Mouse (Mus musculus) gastrocnemius, postnatal 14 days (tissue): ENCODE measurements around the gene Abhd16a. TPM values are rescaled to one million over a fixed set of nuclear protein-coding genes. Genes with fewer than 3 reads are reported as not detected.
A peak's percentile ranks its signal among the peaks of the same experiment; 100 is the strongest.
"Not testable (repeated sequence)": the region's sequence is repeated elsewhere in the genome, so short reads cannot be mapped to it uniquely, and the experiment has no call there.

Source experiments
- DNase-seq: peaks from one replicate; pipeline ENCODE4 v3.0.0; 2021; ENCODE audit warnings: mixed read lengths
- intact Hi-C: fragments of 180-260 bp; cut with DNase I; formaldehyde crosslinking; loops from one replicate; pipeline ENCODE4 v1.15.1; 2025; ENCODE audit warnings: low total_unique reads
- total RNA-seq, 2 experiments: library from RNA; stranded (reverse); gene quantifications; 2 replicates each; pipeline ENCODE4 v1.2.3; 2021

Gene Abhd16a
- total RNA-seq, 2 experiments from 2014 or later = 52.8 to 58.5 TPM

GRCm38 (mm10) chr17:35105740-35106389, 16.8 kb downstream of the Abhd16a start:
- DNase-seq = peak; percentile 35
- intact Hi-C loops = no loop called here

GRCm38 (mm10) chr17:35106522-35106921, 17.5 kb downstream of the Abhd16a start:
- no peak for DNase-seq
- intact Hi-C loops = no loop called here

GRCm38 (mm10) chr17:35108097-35108496, 19.0 kb downstream of the Abhd16a start, which contains the start of gene Ly6g5c:
Gene Ly6g5c (plus strand): TSS chr17:35108279.
- intact Hi-C loops = no loop called here
- DNase-seq = no peak

GRCm38 (mm10) chr17:35111774-35112173, 22.7 kb downstream of the Abhd16a start:
- DNase-seq = no peak
- intact Hi-C loops = no loop called here

- intact Hi-C loops = no loop called here
- peak; percentile 31 for DNase-seq
These were observed 26.3 kb downstream of the Abhd16a start, which contains the start of gene Ly6g5b for GRCm38 (mm10) chr17:35115046-35116019. Gene Ly6g5b (minus strand): TSS chr17:35115428.

GRCm38 (mm10) chr17:35120745-35121142, 31.7 kb downstream of the Abhd16a start:
- DNase-seq = peak; percentile 47

GRCm38 (mm10) chr17:35121143-35121799, 32.2 kb downstream of the Abhd16a start, which contains the start of gene Gpank1:
Gene Gpank1 (plus strand): TSS chr17:35121455.
- DNase-seq = peak; percentile 99
- intact Hi-C loops = no loop called here

More at GRCm38 (mm10) chr17:35120745-35121142, 31.7 kb downstream of the Abhd16a start:
- intact Hi-C loops = no loop called here

- peak; percentile 52 for DNase-seq
- intact Hi-C loops = no loop called here
These were observed 32.8 kb downstream of the Abhd16a start, which contains the start of gene Csnk2b for GRCm38 (mm10) chr17:35121871-35122303. Gene Csnk2b (minus strand): TSS chr17:35122053.

GRCm38 (mm10) chr17:35123287-35123686, 34.2 kb downstream of the Abhd16a start:
- DNase-seq, intact Hi-C loops: not testable (repeated sequence)

GRCm38 (mm10) chr17:35124261-35124896, 35.3 kb downstream of the Abhd16a start:
- DNase-seq, intact Hi-C loops: not testable (repeated sequence)

GRCm38 (mm10) chr17:35125081-35125480, 36.0 kb downstream of the Abhd16a start:
- DNase-seq = no peak
- intact Hi-C loops = no loop called here

- intact Hi-C loops = no loop called here
- DNase-seq = no peak
These were observed 36.5 kb downstream of the Abhd16a start for GRCm38 (mm10) chr17:35125578-35125977.

- peak; percentile 80 for DNase-seq
- intact Hi-C loops = no loop called here
These were observed 37.1 kb downstream of the Abhd16a start, which contains the start of gene D17H6S53E for GRCm38 (mm10) chr17:35126206-35126611. Gene D17H6S53E (plus strand): TSS chr17:35126373.

GRCm38 (mm10) chr17:35127017-35127416, 38.0 kb downstream of the Abhd16a start:
- no peak for DNase-seq
- intact Hi-C loops = no loop called here

GRCm38 (mm10) chr17:35128996-35129395, 39.9 kb downstream of the Abhd16a start:
- no peak for DNase-seq
- intact Hi-C loops = no loop called here

GRCm38 (mm10) chr17:35131038-35131437, 42.0 kb downstream of the Abhd16a start:
- DNase-seq = no peak
- intact Hi-C loops = no loop called here

- intact Hi-C loops = no loop called here
- DNase-seq = no peak
These were observed 42.6 kb downstream of the Abhd16a start, which contains the start of gene Apom for GRCm38 (mm10) chr17:35131500-35132173. Gene Apom (minus strand): TSS chr17:35132050.

- DNase-seq = no peak
- intact Hi-C loops = no loop called here
These were observed 43.1 kb downstream of the Abhd16a start for GRCm38 (mm10) chr17:35132174-35132560.
